Mouse (Mus musculus) liver, embryonic 14.5 days (tissue): ENCODE data around the gene Selenos.

Experiments used
- CTCF ChIP-seq: IDR thresholded peaks from 2 replicates; pipeline ENCODE4 v1.5.1; 2016; ENCODE audit warnings: antibody characterized with exemption, low read depth, control low read depth
- EP300 ChIP-seq: IDR thresholded peaks from 2 replicates; pipeline ENCODE4 v1.6.1; 2016; ENCODE audit warnings: antibody characterized with exemption, low read depth

- TF ChIP-seq CTCF (no peak), EP300 (no peak)
Measured at GRCm38 (mm10) chr7:66130296-66130695, 50.8 kb downstream of the Selenos start.
